Mouse (Mus musculus) midbrain, postnatal 0 days (tissue): Measurements from ENCODE around the gene Lrrc58. TPM values are rescaled to one million over a fixed set of nuclear protein-coding genes. Genes with fewer than 3 reads are reported as not detected.

Experiments used
- ATAC-seq: fragments of 200-750 bp; cut with Nextera tagmentation; 2 replicates; pipeline ENCODE4 v1.8.0; 2017; ENCODE audit warnings: moderate number of reproducible peaks, mild to moderate bottlenecking, moderate TSS enrichment, moderate library complexity; ENCODE audit not compliant: low FRiP score
- DNase-seq: peaks from one replicate; pipeline ENCODE4 v3.0.0-alpha.2; 2015; ENCODE audit warnings: low spot score
- H3K27ac ChIP-seq: fragments of 300-500 bp; sonication (generic); 2 replicates; pipeline ENCODE4 v1.5.1; 2014; ENCODE audit warnings: low read depth, mild to moderate bottlenecking, low read length, mixed read lengths
- H3K27me3 ChIP-seq: fragments of 300-500 bp; sonication (generic); 2 replicates; pipeline ENCODE4 v1.6.1; 2014; ENCODE audit warnings: low read length, control low read depth, mixed read lengths; ENCODE audit not compliant: insufficient read depth
- H3K36me3 ChIP-seq: fragments of 300-500 bp; sonication (generic); 2 replicates; pipeline ENCODE4 v1.6.1; 2014; ENCODE audit warnings: low read length, control low read depth, mixed read lengths; ENCODE audit not compliant: insufficient read depth
- H3K4me1 ChIP-seq: fragments of 300-500 bp; sonication (generic); 2 replicates; pipeline ENCODE4 v1.6.1; 2014; ENCODE audit warnings: mild to moderate bottlenecking, control low read depth, antibody characterized with exemption, low read length, mixed read lengths; ENCODE audit not compliant: insufficient read depth
- H3K4me2 ChIP-seq: fragments of 300-500 bp; sonication (generic); 2 replicates; pipeline ENCODE4 v1.6.1; 2014; ENCODE audit warnings: low read depth, mild to moderate bottlenecking, low read length, mixed read lengths; ENCODE audit not compliant: poor library complexity, severe bottlenecking
- H3K4me3 ChIP-seq: fragments of 300-500 bp; sonication (generic); 2 replicates; pipeline ENCODE4 v1.5.1; 2014; ENCODE audit warnings: low read depth, mild to moderate bottlenecking, low read length, moderate library complexity
- H3K9ac ChIP-seq: fragments of 300-500 bp; sonication (generic); replicated peaks from 2 replicates; pipeline ENCODE4 v1.6.1; 2014; ENCODE audit warnings: mild to moderate bottlenecking, low read length, moderate library complexity, mixed read lengths; ENCODE audit not compliant: poor library complexity, severe bottlenecking
- H3K9me3 ChIP-seq: fragments of 300-500 bp; sonication (generic); 2 replicates; pipeline ENCODE4 v1.6.1; 2016; ENCODE audit warnings: low read length, control low read depth
- CTCF ChIP-seq: IDR thresholded peaks from 2 replicates; pipeline ENCODE4 v1.5.1; 2016; ENCODE audit warnings: antibody characterized with exemption, mild to moderate bottlenecking
- WGBS: fragments of 180-500 bp; shearing (Covaris S2); extraction: QIAGEN DNeasy Blood & Tissue Kit; methylation state at CpG from one replicate; pipeline ENCODE4 v1.1.7; 2014; 5-methylcytosine and 5-hydroxymethylcytosine counted together
- polyA plus RNA-seq: library from polyadenylated mRNA; unstranded; fragments of >200 nt; fragmentation: Nextera tagmentation; extraction: Ambion mirVana; gene quantifications from 2 replicates; pipeline ENCODE4 v1.2.1, GENCODE M21; 2015
- total RNA-seq: library from RNA; depleted of rRNA; stranded (reverse); fragments of >200 nt; gene quantifications from 2 replicates; pipeline ENCODE4 v1.2.3, GENCODE M21; 2014

Lrrc58 gene
- total and polyA plus RNA-seq, 2 experiments from 2014 or later: 46.1 to 88.2 TPM

GRCm38 (mm10) chr16:37901318-37901717, 33.1 kb downstream of the Lrrc58 start:
- H3K4me2 ChIP-seq: no peak overlapping the region
- no peak overlapping the region for H3K27ac ChIP-seq
- TF ChIP-seq CTCF: no peak
- H3K9ac ChIP-seq: no peak overlapping the region
- H3K27me3 ChIP-seq: no peaks in the 10 kb centered on the region
- WGBS: 42% methylated on average over 11 of the region's 11 CpGs
- DNase-seq: no peak
- H3K9me3 ChIP-seq: no peaks in the 10 kb centered on the region
- ATAC-seq: no peak
- H3K36me3 ChIP-seq: no peaks in the 10 kb centered on the region
- H3K4me3 ChIP-seq: no peak overlapping the region
- H3K4me1 ChIP-seq: no peaks in the 10 kb centered on the region

DNA sequence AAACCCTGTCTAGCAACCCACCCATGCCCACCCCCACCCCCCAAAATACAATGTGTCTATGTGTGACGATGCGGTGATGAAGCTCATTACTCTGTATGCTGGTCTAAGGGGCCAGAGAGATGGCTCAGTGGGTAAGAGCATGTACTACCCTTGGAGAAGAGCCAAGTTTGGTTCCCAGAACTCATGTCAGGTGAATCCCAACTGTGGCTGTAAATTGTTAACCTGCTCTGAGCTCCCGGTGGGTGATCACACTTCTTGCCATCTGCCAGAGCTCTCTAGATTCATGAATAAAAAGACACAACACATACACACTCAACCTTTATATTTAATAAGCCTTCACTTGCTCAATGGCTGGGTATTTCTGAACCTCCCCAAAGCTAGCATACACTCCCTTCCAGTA, 38.3 kb downstream of the Lrrc58 start:
- ATAC-seq (no peak), DNase-seq (peak; percentile 15)
- Histone ChIP-seq H3K9ac (no peak overlapping the region), H3K36me3 (no peaks in the 10 kb centered on the region), H3K4me1 (no peaks in the 10 kb centered on the region), H3K4me3 (no peak overlapping the region), H3K9me3 (no peaks in the 10 kb centered on the region), H3K4me2 (no peak overlapping the region), H3K27me3 (no peaks in the 10 kb centered on the region), H3K27ac (no peak overlapping the region)
- WGBS: 83% methylated on average over 3 of the region's 3 CpGs
- no peak for TF ChIP-seq CTCF

DNA sequence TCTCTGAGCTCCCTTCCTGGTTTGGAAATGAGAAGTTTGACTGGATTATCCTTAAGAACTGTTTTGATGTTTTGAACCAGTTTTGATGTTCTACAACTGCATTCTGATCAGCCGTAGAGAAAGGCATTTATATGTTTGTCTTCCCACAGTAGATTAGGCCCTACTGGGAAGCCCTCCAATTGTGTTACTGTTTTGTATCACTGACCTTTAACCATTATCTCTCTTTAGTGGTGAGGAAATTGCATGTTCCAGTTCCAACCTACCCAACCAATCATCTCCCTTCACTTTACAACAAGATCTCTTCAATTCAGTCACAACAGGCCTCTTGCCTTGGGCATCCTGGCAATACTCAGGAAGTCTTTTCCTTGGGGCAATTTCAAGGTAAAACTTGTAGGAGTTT, 42.9 kb downstream of the Lrrc58 start:
- Histone ChIP-seq H3K36me3 (no peaks in the 10 kb centered on the region), H3K27ac (no peak overlapping the region), H3K4me2 (no peak overlapping the region), H3K4me1 (no peaks in the 10 kb centered on the region), H3K4me3 (no peak overlapping the region), H3K9me3 (no peaks in the 10 kb centered on the region), H3K9ac (no peak overlapping the region), H3K27me3 (no peaks in the 10 kb centered on the region)
- WGBS: 64% methylated on average over 1 of the region's 1 CpGs
- no peak for TF ChIP-seq CTCF
- DNase-seq (no peak), ATAC-seq (no peak)

DNA sequence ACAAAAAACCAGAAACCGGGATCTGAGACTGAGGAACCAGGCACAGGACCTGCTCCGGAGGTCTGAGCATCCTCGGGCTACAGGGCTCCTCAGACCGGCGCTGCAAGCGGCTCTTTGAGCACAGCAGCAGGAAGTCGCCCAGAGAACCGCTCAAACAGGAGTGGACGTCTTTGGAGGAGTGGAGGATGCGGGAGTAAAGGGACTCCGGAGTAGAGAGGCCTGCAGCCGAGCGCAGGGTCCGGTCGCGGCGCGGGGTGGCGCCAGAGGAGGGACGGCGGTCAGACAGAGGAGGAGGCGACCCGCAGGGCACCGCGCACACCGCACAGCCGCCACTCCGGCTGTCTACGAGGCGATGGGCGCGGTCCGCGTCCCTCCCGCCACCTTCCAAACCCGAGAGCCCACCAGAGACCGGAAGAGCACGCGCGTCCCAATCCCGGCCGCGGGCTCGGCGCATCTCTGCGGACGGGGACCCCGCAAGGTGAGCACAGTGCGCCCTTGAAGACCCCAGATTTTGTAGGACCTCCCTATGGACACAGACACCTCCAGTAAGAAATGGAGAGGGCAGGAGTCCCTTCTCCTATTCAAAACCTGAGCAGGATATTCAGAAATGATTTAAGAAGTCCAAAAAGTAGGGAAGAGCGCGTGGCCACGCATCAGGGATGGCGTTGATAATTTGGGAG, 48.1 kb downstream of the Lrrc58 start, which contains the start of gene Gpr156:
Gpr156 (plus strand) TSS at position 359 of the 680 bp plus-strand sequence.
- no peaks in the 10 kb centered on the region for H3K9me3 ChIP-seq
- H3K36me3 ChIP-seq: no peaks in the 10 kb centered on the region
- H3K9ac ChIP-seq: peak within 1 kb of the TSS; percentile 67
- WGBS: 1% methylated on average over 53 of the region's 53 CpGs
- H3K4me1 ChIP-seq: peaks cover 5% of the 10 kb centered on the region; the same call in 1 of the 2 replicates
- TF ChIP-seq CTCF: peak; percentile 64
- peak within 1 kb of the TSS; percentile 75 for H3K4me2 ChIP-seq
- H3K4me3 ChIP-seq: peak within 1 kb of the TSS; percentile 64
- DNase-seq (peak; percentile 59), ATAC-seq (peak; percentile 79)
- no peak within 1 kb of the TSS for H3K27ac ChIP-seq
- H3K27me3 ChIP-seq: no peaks in the 10 kb centered on the region

DNA sequence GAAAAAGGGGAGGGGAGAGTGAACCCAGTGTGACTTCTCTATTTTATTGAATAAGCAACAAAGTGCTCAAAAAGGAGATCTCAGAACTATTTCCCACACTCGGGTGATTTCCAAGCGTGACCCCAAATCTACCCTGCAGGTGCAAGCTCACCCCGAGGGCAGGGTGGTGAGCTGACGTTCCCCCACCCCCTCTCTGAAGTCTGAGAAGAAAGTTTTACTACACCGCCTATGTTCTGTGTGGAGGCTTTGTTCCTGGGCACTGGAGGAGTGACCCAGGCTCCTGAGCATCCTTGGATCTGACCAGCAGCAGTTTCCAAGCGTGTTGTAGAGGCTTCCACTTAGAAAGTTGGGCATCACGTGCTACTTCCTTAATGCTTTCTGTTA, 48.6 kb downstream of the Lrrc58 start:
- no peaks in the 10 kb centered on the region for H3K9me3 ChIP-seq
- H3K27ac ChIP-seq: no peak overlapping the region
- WGBS: 16% methylated on average over 7 of the region's 7 CpGs
- peak overlapping the region; percentile 64 for H3K4me3 ChIP-seq
- no peaks in the 10 kb centered on the region for H3K27me3 ChIP-seq
- ATAC-seq (no peak), DNase-seq (no peak)
- H3K4me1 ChIP-seq: peaks cover 5% of the 10 kb centered on the region; the same call in 1 of the 2 replicates
- peak overlapping the region; percentile 75 for H3K4me2 ChIP-seq
- no peaks in the 10 kb centered on the region for H3K36me3 ChIP-seq
- H3K9ac ChIP-seq: peak overlapping the region; percentile 67; the same call in 1 of the 2 replicates
- TF ChIP-seq CTCF: no peak

GRCm38 (mm10) chr16:37919000-37919399, 50.8 kb downstream of the Lrrc58 start:
- Histone ChIP-seq H3K9me3 (no peaks in the 10 kb centered on the region), H3K4me1 (peaks cover 5% of the 10 kb centered on the region; the same call in 1 of the 2 replicates), H3K27ac (no peak overlapping the region), H3K36me3 (no peaks in the 10 kb centered on the region), H3K4me3 (no peak overlapping the region), H3K27me3 (no peaks in the 10 kb centered on the region), H3K4me2 (no peak overlapping the region), H3K9ac (no peak overlapping the region)
- TF ChIP-seq CTCF: peak; percentile 45
- no peak for ATAC-seq
- no peak for DNase-seq
- WGBS: 92% methylated on average over 6 of the region's 6 CpGs
